Mouse (Mus musculus) liver, embryonic 11.5 days (tissue): ENCODE results near the gene Gprasp2. TPM values are rescaled to one million over a fixed set of nuclear protein-coding genes. Genes with fewer than 3 reads are reported as not detected.
"Not testable (repeated sequence)": the region's sequence is repeated elsewhere in the genome, so short reads cannot be mapped to it uniquely, and the experiment has no call there.

Source experiments
- ATAC-seq: fragments of 200-750 bp; cut with Nextera tagmentation; replicated peaks from 2 replicates; pipeline ENCODE4 v1.8.0; 2017; ENCODE audit warnings: moderate number of reproducible peaks, mild to moderate bottlenecking, moderate TSS enrichment, moderate library complexity; ENCODE audit not compliant: low FRiP score
- DNase-seq: peaks from one replicate; pipeline ENCODE4 v3.0.0-alpha.2; 2017; ENCODE audit warnings: low spot score
- H3K27ac ChIP-seq: fragments of 300-500 bp; sonication (generic); 2 replicates; pipeline ENCODE4 v1.5.1; 2014; ENCODE audit warnings: mild to moderate bottlenecking, low read depth, low read length, control low read depth
- H3K27me3 ChIP-seq: fragments of 300-500 bp; sonication (generic); replicated peaks from 2 replicates; pipeline ENCODE4 v1.6.1; 2014; ENCODE audit warnings: low read length, mixed read lengths; ENCODE audit not compliant: control insufficient read depth, insufficient read depth
- H3K36me3 ChIP-seq: fragments of 300-500 bp; sonication (generic); 2 replicates; pipeline ENCODE4 v1.6.1; 2014; ENCODE audit warnings: mild to moderate bottlenecking, low read length, moderate library complexity, mixed read lengths; ENCODE audit not compliant: control insufficient read depth, insufficient read depth
- H3K4me1 ChIP-seq: fragments of 300-500 bp; sonication (generic); replicated peaks from 2 replicates; pipeline ENCODE4 v1.6.1; 2014; ENCODE audit warnings: low read length, mixed read lengths; ENCODE audit not compliant: control insufficient read depth, insufficient read depth
- H3K4me2 ChIP-seq: fragments of 300-500 bp; sonication (generic); 2 replicates; pipeline ENCODE4 v1.6.1; 2014; ENCODE audit warnings: mild to moderate bottlenecking, control low read depth, moderate library complexity
- H3K4me3 ChIP-seq: fragments of 300-500 bp; sonication (generic); 2 replicates; pipeline ENCODE4 v1.5.1; 2014; ENCODE audit warnings: low read depth, low read length, control low read depth
- H3K9ac ChIP-seq: fragments of 300-500 bp; sonication (generic); 2 replicates; pipeline ENCODE4 v1.6.1; 2014; ENCODE audit warnings: low read depth, low read length, control low read depth
- H3K9me3 ChIP-seq: fragments of 300-500 bp; sonication (generic); 2 replicates; pipeline ENCODE4 v1.6.1; 2016; ENCODE audit warnings: low read length, inconsistent platforms, mixed read lengths; ENCODE audit not compliant: control insufficient read depth
- WGBS: fragments of 180-500 bp; shearing (Covaris S2); extraction: QIAGEN DNeasy Blood & Tissue Kit; methylation state at CpG from one replicate; pipeline ENCODE4 v1.1.7; 2014; 5-methylcytosine and 5-hydroxymethylcytosine counted together
- polyA plus RNA-seq: library from polyadenylated mRNA; unstranded; fragments of >200 nt; fragmentation: Nextera tagmentation; extraction: Ambion mirVana; gene quantifications from 2 replicates; pipeline ENCODE4 v1.2.1, GENCODE M21; 2014

The Gprasp2 gene
- 6.5 and 8.9 TPM in 2 replicates for polyA plus RNA-seq

- peak; percentile 72 for ATAC-seq
- not testable (repeated sequence) for H3K9ac ChIP-seq, DNase-seq, H3K4me1 ChIP-seq, H3K27me3 ChIP-seq, H3K27ac ChIP-seq, H3K36me3 ChIP-seq, H3K9me3 ChIP-seq
- H3K4me3 ChIP-seq = peak within 1 kb of the TSS; percentile 49
- WGBS = 14% methylated on average over 25 of the region's 32 CpGs
- H3K4me2 ChIP-seq = peak within 1 kb of the TSS; percentile 68
These were observed at the start of gene Gprasp2 for GRCm38 (mm10) chrX:135838521-135839360. Gene Gprasp2, plus strand, starts transcription at chrX:135839034.

GRCm38 (mm10) chrX:135791536-135791935 lies 47.3 kb upstream of the Gprasp2 start:
- Histone ChIP-seq H3K4me3 (no peak overlapping the region), H3K9ac (no peak overlapping the region), H3K4me1 (no peaks in the 10 kb centered on the region), H3K27ac (no peak overlapping the region), H3K9me3 (no peaks in the 10 kb centered on the region), H3K27me3 (no peaks in the 10 kb centered on the region), H3K36me3 (no peaks in the 10 kb centered on the region), H3K4me2 (no peak overlapping the region)
- ATAC-seq (no peak), DNase-seq (no peak)

- no peaks in the 10 kb centered on the region for H3K36me3 ChIP-seq
- H3K9ac ChIP-seq = no peak overlapping the region
- ATAC-seq = no peak
- no peak overlapping the region for H3K4me3 ChIP-seq
- H3K27me3 ChIP-seq = no peaks in the 10 kb centered on the region
- H3K4me1 ChIP-seq = no peaks in the 10 kb centered on the region
- DNase-seq = no peak
- H3K4me2 ChIP-seq = no peak overlapping the region
- no peak overlapping the region for H3K27ac ChIP-seq
- H3K9me3 ChIP-seq = no peaks in the 10 kb centered on the region
- WGBS = 77% methylated on average over 6 of the region's 6 CpGs
These were observed 46.5 kb upstream of the Gprasp2 start for GRCm38 (mm10) chrX:135792326-135792725.

GRCm38 (mm10) chrX:135795591-135796304 lies 43.1 kb upstream of the Gprasp2 start:
- Histone ChIP-seq H3K4me2 (peak overlapping the region; percentile 70), H3K4me3 (peak overlapping the region; percentile 57), H3K9ac (0 out of 2 replicates have a peak overlapping the region, but pooled peaks have one; percentile 43)
- H3K9me3 ChIP-seq, H3K36me3 ChIP-seq, H3K27ac ChIP-seq, H3K27me3 ChIP-seq, H3K4me1 ChIP-seq: not testable (repeated sequence)
- ATAC-seq (peak; percentile 83), DNase-seq (peak; percentile 44)
- 15% methylated on average over 25 of the region's 27 CpGs for WGBS

DNA sequence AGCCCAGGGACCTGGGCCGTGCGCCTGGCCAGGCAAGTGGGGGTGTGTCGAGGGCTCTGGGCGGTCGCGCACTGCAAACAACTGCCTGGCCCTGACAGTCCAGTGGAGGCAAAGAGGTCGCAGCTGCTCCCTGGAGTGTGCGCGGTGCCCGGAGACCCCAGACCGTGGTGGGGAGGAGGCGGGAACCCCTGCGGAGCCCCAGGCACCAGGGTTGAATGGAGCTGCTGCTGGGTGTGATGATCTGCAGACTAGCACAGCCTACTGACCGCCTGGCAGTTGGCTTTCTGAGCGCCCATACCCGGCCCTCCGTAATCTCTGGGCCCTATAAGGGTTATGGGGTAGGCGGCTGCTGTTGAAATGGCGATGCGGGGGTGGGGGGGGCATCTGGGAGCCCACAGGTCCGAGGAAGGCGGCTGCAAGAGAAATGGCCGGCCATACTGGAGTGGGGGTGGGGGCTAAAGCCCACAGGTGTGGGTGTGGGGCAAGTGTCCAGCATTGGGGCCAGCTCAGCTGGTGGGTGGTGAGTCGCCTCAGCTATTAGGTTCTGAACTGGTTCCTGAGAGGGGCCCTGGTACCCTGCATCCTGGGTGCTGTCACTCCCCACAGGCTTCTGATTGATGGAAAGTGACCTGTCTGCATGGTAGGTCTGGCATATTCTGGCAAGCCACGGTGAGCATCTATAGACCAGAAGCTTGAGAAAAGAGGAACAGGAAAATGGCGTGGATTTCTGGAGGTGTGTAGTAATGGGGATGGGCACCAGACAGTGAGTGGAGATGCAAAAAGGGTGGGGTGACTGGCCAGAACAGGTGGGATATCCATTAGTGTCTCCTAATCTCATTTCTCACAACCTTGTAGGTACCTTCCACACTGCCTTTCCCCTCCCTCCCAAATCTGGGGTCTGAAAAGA lies 42.3 kb upstream of the Gprasp2 start:
- Histone ChIP-seq H3K9ac (peak overlapping the region; percentile 43; the same call in 1 of the 2 replicates), H3K4me3 (peak overlapping the region; percentile 57), H3K4me2 (peak overlapping the region; percentile 70)
- H3K27me3 ChIP-seq, H3K27ac ChIP-seq, DNase-seq, H3K4me1 ChIP-seq, H3K9me3 ChIP-seq, H3K36me3 ChIP-seq: not testable (repeated sequence)
- 21% methylated on average over 24 of the region's 26 CpGs for WGBS
- ATAC-seq = peak; percentile 65

DNA sequence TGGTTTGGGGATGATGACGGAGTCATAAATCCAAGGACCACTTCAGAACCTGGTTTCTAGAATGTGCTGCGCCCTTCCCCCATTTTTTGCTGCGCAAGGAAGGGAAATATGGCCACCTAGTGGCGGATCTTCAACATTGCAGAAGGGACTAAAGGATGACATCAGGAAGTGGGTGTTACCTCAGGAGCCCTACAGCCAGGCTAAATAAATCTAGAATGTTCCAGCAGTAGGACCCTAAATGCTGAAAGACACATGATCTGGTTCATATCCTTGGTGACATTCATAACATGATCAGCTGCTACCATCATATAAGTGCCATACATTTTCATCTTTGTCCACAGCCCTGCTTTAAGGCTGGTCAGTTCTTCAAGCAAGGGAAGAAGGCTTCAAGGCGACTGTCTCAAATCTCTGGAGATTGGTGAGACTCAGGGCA lies 41.6 kb upstream of the Gprasp2 start, which contains the start of gene Bhlhb9:
Gene Bhlhb9 (plus strand): TSS at position 383 of the 433 bp plus-strand sequence.
- Histone ChIP-seq H3K4me2 (peak within 1 kb of the TSS; percentile 70), H3K9ac (peak within 1 kb of the TSS; percentile 43; the same call in 1 of the 2 replicates), H3K4me3 (peak within 1 kb of the TSS; percentile 57)
- 12% methylated on average over 3 of the region's 5 CpGs for WGBS
- H3K27ac ChIP-seq, H3K9me3 ChIP-seq, DNase-seq, H3K27me3 ChIP-seq, ATAC-seq, H3K36me3 ChIP-seq, H3K4me1 ChIP-seq: not testable (repeated sequence)

DNA sequence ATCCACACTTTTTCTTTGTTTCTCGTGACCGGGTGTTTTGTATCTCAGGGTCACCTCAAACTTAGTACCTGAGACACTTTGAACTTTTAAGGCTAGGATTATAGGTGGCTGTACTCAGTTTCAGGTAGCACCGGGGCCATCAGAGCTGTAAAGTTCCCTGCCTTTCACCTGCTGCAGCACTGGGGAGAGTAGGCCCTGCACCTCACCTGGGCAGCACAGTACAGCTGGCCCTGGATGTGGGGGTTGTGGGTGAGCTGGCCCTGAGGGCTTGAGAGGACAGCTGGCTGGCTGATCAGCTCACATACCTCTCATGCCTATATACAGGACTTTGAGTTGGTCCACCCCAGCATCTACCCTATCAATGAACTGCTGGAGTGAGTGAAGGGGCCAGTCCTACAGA lies 34.7 kb upstream of the Gprasp2 start:
- Histone ChIP-seq H3K27ac (no peak overlapping the region), H3K4me1 (no peaks in the 10 kb centered on the region), H3K36me3 (no peaks in the 10 kb centered on the region), H3K9ac (no peak overlapping the region), H3K4me3 (no peak overlapping the region), H3K4me2 (no peak overlapping the region), H3K9me3 (no peaks in the 10 kb centered on the region), H3K27me3 (no peaks in the 10 kb centered on the region)
- WGBS = 77% methylated on average over 3 of the region's 3 CpGs
- DNase-seq (no peak), ATAC-seq (no peak)

DNA sequence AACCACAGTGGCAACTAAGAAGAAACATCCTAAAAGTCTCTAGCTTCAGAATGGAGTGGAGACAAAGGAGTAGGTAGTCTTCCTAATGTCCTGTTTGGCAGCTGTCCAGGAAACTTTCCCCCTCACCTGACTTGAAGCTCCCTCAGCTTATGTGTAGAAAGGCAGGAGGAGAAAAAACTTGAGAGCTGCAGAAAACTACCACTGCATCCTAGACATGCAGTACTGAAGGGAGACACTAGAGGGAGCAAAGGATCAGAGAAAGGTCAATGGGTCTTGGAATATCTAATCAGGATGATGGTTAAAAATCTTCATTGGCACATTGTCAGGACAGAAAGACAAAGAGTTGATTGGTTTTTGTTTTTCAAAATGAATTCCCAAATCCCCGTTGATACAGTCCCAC lies 33.1 kb upstream of the Gprasp2 start:
- WGBS = 10% methylated on average over 1 of the region's 1 CpGs
- no peak overlapping the region for H3K27ac ChIP-seq
- H3K9me3 ChIP-seq = no peaks in the 10 kb centered on the region
- no peaks in the 10 kb centered on the region for H3K36me3 ChIP-seq
- H3K4me2 ChIP-seq = no peak overlapping the region
- no peak overlapping the region for H3K4me3 ChIP-seq
- no peak for DNase-seq
- no peak for ATAC-seq
- no peaks in the 10 kb centered on the region for H3K27me3 ChIP-seq
- no peaks in the 10 kb centered on the region for H3K4me1 ChIP-seq
- no peak overlapping the region for H3K9ac ChIP-seq
